Mouse (Mus musculus) heart, adult 8-10 months (tissue): ENCODE results near the gene Arhgef40. TPM values are rescaled to one million over a fixed set of nuclear protein-coding genes. Genes with fewer than 3 reads are reported as not detected.
A peak's percentile ranks its signal among the peaks of the same experiment; 100 is the strongest.

Source experiments
- DNase-seq: peaks from one replicate; pipeline ENCODE4 v3.0.0; 2022; ENCODE audit warnings: low spot score
- total RNA-seq, 4 experiments: library from RNA; stranded (reverse); gene quantifications; 2 replicates each; pipeline ENCODE4 v1.2.4; 2022

The Arhgef40 gene
- total RNA-seq: 10 to 100 TPM; 20.4 to 31.0 (median 24.0) TPM

DNA sequence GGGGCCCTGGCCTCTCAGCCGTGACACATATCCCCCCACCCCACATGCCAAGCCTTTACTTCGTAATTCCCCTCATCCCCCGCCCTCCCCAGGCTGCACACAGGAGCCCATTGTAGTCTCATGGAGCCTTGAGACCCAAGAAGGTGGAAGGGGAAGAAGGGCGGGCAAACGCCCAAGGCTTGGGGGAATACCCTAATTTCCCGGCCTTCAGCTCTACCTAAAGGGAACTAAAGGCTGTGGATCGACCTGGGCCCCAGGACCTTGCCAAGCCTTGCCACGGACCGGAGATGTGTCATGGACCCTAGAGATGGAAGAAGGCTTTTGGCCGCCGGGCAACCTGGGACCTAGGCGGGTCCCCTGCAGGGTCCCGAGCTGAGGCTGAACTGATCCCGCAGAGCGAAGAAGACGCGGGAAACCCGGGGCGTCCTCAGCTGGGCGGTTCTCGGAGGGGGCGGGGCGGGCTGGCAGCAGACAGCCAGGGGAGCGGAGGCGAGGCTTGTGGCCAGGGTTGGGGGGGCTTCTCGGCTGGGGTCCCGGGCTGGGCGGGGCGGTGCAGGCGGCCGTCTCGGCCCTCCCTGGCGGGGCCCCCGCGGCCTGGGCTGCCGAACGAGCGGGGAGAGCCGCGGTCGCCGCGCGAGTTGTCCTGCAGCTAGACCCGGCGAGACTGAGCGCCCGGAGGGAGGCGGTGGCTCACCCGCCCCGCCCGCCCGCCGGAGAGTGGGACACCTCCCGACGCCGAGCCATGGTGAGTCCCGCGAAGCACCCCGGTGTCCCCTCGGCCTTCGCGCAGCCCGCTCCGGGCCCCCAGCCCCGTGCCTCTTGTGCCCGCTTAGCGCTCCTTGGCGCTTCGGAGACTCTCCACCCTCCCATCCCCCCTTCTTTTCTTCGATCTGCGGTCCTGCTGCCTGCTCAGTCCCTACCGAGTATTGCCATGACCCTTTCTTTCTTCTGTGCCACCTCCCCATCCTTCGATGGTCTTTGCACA lies at the start of gene Arhgef40:
Gene Arhgef40, plus strand, starts transcription at position 473 of the 985 bp plus-strand sequence.
- peak; percentile 58 for DNase-seq

DNA sequence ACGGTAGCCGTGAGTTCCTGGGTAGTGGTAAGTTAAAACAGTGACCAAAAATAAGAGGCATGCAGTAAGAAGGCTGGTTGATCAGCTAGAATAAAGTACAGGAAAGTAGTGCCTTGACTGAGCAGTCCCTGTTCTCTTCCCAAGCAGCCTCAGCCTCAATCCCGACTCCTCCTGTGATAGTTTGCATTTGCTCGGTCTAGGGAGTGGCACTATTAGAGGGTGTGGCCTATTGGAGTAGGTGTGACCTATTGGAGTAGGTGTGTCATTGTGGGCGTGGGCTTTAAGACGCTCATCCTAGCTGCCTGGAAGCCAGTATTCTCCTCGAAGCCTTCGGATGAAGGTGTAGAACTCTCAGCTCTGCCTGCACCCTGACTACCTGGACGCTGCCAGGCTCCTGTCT lies 45.5 kb upstream of the Arhgef40 start:
- no peak for DNase-seq

DNA sequence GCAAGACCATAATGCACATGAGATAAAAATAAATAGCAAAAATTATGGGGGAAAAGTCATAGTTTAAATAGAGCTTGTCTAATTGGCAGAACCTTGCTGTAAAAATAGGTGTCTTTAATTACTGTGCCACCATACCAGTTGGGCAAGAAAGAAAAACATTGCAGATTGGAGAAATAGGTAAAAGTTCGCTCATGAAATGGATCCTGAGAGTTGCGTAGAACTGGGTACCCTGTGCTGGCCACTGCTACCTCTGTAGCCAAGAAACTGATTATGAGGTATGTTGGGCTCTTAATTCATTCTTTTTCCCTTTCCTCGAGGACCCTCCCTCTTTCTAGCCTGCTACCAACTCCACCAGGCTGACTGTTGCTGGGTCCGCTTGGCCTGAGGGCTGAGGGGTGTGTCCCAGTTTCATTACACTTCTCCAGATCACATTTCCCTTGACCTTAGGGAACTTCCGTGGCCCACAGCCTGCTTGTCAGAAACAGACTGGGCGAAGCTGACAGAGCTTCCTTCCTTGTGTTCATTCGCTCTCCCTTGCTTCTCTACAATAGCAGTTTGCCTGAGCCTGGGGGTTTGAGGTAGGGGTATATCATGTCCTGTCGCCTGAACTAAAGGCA lies 43.5 kb upstream of the Arhgef40 start:
- DNase-seq: peak; percentile 37

DNA sequence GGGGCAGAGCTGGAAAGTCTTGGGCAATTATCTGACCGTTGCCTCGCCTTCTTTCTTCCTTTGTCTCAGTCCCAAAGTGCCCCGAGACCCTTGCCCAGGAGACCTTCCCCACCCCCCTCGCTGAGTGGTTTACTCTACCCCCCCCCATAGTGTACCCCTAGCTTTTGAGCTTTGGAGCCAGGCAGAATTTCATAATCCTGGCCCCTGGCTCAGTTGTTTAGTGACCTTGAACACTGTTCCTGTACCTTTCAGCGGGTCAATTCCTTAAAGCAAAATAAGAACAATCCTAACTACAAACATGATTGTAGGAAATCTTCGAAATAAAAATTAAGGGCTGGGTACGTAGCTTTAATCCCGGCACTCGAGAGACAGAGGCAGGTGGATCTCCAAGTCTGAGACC lies 42.9 kb upstream of the Arhgef40 start:
- no peak for DNase-seq

DNA sequence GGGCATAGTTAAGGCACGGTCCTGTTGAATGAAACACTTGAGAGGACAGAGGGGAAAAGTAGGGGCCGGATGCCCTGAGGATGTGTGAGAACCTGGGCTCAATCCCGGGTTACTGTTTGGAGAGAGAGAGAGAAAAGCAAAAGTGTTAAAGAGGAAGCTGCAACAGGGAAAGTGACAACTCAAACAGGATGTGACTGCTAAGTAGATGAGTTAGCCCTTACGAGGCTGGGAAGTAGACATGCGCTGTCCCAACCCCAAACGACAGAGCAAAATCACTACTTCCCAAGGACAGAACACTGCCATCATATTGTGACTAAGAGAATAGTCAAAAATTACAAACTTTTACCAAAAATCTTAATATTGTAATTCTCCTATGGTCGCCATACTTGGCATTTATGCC lies 42.3 kb upstream of the Arhgef40 start:
- no peak for DNase-seq

DNA sequence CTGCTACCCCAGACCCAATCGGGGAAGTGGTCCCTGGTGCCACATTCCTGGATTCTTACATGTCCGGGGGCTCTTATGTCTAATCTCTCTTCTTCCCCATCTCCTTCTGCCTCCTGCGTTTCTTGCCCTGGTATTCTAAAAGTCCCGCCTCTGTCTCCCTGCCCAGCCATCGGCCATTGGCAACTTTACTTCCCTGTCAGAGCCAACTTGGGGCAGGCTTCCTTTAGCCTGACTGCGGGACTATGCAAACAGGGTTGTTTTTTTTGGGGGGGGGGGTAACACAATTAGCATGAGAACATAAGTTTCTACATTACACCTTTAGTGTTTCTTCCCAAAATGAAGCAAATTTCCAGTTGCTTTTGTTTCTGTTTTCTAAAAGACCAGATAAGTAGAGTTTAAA lies 41.2 kb upstream of the Arhgef40 start:
- DNase-seq: no peak

DNA sequence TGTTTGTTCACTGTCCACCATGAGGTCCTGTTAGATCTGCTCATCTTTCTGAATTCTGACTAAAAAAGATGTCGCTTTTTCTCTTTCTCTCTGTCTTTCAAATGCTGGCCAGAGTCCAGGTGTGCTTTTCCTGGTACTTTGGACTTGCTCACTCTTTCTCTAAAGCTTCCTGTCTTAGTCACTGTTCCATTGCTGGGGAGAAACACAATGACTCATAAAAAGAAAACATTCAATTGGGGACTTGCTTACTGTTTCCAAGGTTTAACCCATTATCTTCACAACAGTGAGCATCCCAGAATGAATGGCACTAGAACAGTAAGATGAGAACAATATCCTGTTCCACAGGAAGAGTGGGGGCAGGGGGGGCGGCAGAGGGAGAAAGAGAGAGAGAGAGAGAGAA lies 24.2 kb upstream of the Arhgef40 start:
- no peak for DNase-seq

DNA sequence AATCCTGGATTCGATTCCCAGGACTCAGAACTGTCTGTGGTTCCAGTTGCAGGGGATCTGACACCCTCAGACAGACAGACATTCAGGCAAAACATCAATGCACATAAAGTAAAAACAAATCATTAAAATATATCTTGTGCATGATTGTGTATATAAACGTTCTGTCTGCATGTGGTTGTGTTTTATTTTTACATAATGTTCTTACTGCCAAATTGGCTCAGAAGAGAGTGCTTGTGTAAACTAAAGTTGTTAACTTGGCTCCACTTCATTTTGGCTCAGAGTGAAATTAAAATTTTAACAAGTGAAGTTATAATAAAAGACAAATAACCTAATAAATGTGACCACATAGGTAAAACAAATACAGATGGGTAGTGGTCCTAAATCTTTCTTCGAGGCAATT lies 17.1 kb upstream of the Arhgef40 start:
- DNase-seq: no peak

DNA sequence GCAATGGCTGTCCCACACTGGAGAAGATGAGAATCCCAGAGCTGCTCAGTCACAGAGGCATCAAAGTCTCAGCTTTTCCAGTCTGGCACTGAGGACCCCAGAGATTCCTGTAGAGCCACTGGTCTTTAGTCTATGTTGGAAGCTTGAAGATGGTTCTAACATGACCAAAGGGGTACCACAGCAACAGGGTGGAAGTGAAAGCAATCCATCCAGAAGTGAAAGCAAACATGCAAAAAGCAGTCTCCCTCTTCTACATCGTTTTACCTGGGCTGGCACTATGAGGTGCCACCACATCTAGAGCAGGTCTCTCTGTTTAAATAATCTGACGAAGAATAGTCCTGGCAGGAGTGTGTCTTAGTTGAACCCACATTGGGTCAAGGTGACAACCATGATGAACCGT lies 5.3 kb upstream of the Arhgef40 start:
- no peak for DNase-seq

DNA sequence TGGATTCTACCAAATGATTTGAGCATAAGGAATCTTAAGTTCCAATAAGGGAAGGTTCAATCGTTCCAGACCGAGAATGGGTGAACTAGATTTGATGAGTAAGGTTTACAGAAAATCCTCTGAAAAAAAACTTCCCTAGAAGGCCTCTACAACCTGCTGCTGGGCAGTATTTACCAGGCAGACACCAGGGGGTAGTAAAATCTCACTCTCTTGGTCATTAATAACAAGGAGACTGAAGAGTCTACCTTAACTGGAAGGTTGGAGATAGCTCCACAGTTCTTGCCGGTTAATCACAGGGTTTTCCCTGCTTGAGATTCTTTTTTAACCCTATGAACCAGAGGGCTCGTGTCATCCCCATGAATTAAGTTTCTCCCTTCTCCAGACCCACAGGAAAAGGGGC lies 1.3 kb upstream of the Arhgef40 start:
- no peak for DNase-seq

DNA sequence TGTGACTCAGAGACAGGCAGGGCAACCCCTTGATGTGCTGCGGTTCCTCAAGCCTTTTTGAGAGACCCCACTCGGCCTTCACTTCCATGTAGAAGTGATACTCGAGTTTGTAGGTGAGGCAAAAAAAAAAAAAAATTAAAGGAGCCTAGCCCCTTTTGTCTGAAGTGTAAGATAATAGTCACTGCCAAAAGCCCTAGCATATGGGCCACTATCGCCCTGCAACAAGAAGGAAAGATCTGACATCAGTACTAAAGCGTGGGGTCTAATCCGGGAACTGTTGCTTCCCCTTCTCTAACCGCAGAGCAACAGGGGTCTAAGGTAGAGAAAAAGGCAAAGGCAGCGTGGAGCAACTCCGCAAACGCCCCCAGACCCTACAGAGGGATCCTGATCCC lies 668 bp upstream of the Arhgef40 start:
- no peak for DNase-seq

DNA sequence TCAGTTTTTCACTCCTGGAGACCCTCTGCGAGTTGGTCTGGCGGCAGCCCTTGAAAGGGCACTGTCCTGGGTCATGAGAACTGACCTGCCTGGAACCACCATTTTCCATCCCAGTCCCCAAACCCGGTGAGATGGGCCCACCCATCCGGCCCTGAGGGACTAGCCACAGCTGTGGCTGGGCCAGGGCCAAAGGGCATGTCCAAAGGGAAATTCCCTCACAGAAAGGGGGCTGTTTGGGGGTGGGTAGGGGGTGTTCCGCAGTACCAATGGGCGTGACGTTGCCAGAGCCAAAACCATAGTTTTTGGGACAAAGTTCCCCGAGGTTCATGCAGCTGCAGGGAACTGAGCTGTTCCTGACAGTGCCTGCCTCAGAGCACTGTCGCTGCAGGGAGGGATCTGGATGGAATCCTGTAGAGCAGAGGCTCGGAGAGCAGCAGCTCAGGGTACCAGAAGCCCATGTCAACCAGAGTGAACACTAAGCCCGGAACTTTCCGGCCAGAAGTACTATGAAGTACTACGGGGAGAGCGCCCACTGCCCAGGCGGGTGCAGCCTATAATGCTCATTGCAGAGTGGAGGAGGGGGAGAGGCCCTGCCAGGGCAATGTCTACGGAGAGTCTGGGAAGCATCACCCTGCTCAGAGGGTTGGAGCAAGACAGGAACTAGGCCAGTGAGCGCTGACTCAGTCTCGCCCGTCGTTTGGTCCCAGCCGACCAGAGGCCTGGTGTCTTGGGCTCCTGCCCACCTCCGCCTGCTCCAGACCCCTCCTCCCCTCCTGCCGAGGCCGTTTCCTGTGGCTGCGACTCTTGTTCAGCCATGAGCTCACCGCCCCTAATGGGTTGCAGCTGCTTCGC lies 1.0 kb downstream of the Arhgef40 start:
- peak; percentile 84 for DNase-seq

DNA sequence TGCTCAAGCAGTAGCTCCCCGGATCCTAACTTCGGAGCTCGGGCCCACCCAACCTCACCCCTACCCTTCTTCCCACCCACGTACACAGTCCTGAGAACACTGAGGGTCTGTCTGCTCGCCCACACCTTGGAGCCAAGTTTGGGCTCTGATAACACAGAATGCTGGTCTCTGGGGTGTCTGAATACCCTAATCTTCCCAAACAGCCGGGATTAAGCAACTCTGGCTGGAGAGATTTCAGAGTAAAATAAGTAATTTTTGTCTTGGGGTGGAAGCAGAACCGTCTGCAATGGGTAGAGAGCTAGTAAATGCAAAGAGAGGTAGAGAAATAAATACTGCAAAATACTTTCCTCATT lies 1.6 kb downstream of the Arhgef40 start:
- DNase-seq: no peak

DNA sequence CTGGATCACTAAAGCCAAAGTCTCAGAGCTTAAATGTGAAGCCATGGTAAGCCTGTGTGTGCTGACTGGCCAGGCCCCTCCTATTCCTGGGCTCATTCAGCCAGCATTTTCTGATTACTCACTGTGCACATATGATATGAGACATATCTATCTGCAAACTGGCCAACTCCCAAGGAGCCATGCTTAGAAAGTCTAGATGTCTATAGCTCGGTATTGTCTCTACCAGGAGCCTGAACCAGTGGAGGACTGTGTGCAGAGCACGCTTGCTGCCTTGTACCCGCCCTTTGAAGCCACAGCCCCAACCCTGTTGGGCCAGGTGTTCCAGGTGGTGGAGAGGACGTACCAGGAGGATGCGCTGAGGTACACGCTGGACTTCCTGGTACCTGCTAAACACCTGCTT lies 2.7 kb downstream of the Arhgef40 start:
- DNase-seq: no peak

DNA sequence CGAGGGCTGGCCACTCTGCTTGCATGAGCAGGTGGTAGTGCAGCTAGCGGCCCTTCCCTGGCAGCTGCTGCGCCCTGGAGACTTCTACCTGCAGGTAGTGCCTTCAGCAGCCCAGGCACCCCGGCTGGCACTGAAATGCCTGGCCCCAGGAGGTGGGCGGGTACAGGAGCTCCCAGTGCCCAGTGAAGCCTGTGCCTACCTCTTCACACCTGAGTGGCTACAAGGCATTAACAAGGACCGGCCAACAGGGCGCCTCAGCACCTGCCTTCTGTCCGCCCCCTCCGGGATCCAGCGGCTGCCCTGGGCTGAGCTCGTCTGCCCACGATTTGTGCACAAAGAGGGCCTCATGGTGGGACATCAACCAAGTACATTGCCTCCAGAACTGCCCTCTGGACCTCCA lies 4.2 kb downstream of the Arhgef40 start:
- DNase-seq: no peak

DNA sequence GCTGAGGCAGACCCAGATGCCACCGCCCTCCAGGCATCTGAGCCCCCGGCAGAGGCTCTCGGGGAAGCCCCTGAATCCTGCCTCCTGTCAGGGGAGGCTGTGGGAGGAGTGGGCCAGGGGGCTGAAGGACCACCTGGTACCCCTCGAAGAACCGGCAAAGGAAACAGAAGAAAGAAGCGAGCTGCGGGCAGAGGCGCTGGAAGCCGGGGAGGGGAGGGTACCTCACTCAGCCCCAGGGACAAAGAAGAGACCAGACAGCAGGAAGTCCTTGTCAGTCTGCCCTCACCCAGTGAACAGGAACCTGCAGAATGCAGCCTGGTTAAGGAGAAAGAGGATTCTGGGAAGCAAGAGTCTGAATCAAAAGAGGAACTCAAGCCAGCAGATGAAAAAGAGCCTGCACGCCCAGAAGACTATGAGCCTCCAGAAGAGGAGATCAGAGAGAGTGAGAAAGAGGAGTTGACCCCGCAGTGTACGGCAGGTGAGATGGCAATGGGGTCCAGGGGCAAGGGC lies 5.0 kb downstream of the Arhgef40 start:
- DNase-seq: no peak

DNA sequence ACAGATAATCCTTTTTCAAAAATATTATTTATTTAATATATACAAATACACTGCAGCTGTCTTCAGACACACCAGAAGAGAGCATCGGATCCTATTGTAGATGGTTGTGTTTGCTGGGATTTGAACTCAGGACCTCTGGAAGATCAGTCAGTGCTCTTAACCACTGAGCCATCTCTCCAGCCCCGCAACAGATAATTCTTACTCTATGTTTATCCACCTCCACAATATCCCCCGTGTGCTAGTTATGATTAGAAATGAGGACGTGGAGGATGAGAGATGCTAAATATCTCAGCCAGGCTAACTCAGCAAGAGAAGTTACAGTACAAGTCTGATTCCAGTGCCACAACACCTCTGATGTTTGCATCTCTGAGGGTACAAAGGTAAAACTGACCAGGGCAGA lies 9.9 kb downstream of the Arhgef40 start:
- no peak for DNase-seq

DNA sequence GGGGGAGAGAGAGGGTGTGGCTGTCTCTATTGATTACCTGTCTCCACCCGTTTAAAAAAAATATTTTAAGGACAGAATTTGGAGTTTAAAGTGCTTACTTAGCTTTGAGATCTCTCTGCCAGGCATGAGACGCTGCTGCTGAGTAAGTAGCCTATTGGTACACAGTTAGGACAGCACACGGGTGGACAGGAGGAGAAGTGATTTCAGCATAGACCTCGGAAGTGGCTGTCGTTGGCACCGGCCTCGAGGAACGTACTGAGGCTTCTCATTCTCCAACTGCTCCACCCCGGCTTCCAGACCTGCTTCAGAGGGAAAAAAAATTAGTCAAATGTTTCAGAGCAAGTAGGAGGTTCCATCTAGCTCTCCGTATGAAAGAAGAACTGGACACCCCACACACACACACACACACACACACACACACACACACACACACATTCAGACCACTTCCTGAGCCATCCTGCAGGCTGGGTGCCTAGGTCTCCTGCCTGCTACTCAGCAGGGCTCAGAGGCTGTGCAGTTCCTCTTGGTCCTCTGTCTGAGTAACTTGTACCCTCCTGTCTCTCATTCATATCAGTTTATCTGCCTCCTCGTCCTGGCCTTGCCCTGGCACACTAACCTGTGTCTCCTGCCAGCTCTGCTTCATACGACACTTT lies 10.8 kb downstream of the Arhgef40 start:
- no peak for DNase-seq

DNA sequence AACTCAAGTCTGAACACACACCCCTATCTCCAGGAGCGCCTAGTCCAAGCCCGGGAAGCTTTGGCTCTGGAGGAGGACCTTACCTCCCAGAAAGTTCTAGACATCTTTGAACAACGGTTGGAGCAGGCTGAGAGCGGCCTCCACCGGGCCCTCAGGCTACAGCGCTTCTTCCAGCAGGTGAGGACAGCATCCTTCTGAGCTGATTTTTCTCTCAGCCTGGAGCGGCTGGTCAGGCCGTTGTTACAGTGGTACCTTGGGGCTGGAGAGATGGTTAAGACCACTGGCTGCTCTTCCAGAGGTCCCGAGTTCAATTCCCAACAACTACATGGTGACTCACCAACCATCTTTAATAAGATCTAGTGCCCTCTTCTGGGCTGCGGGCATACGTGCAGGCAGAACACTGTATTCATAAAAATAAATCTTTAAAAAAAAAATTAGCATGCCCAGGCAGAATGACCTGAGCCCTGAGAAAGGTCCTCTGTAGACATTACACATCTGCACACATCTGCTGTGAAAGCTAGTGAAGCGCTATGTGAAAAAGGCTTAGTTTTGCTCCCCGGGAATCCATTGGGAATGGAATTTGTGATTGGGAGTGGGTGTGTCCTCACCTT lies 11.8 kb downstream of the Arhgef40 start:
- DNase-seq: no peak

DNA sequence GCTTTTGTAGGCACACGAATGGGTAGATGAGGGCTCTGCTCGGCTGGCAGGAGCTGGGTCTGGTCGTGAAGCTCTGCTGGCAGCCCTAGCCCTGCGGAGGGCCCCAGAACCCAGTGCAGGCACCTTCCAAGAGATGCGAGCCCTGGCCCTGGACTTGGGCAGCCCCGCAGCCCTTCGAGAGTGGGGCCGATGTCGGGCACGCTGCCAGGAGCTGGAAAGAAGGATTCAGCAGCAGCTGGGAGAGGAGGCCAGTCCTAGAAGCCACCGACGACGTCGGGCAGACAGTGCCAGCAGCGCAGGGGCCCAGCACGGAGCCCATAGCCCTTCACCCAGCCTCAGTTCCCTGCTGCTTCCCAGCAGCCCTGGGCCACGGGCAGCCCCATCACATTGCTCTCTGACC lies 12.3 kb downstream of the Arhgef40 start:
- no peak for DNase-seq

DNA sequence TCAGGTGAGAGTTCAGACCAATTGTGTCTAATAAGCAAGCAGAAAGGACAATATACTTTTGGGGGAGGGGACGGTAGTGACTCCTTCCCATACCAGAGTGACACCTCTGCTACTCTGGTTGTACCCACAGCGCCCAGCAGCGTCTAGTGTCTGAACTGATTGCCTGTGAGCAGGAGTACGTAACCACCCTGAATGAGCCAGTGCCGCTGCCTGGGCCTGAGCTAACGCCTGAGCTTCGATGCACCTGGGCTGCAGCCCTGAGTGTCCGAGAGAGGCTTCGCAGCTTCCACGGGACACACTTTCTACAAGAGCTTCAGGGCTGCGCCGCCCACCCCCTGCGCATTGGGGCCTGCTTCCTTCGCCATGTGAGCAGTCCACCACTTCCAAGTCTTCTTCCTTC lies 13.0 kb downstream of the Arhgef40 start:
- DNase-seq: no peak
